Mouse (Mus musculus) myocyte (in vitro differentiated cells): ENCODE measurements at regions not wholly inside any gene's neighbourhood (a gene's known extent, or its start where the extent isn't known, plus 50 kb on each side); places are given as distances from the start of the nearest gene placed in this dataset.
A peak's percentile ranks its signal among the peaks of the same experiment; 100 is the strongest.

Experiments used
- H3K27me3 ChIP-seq: one replicate; pipeline ENCODE4 v1.6.1; 2011; ENCODE audit not compliant: control insufficient read depth, insufficient read depth, insufficient read length
- H3K36me3 ChIP-seq: one replicate; pipeline ENCODE4 v1.6.1; 2011; ENCODE audit not compliant: control insufficient read depth, insufficient read depth
- H3K4me2 ChIP-seq: one replicate; pipeline ENCODE4 v1.6.1; 2011; ENCODE audit warnings: low read depth, control low read depth
- H3K4me3 ChIP-seq: one replicate; pipeline ENCODE4 v1.5.1; 2011; ENCODE audit warnings: mild to moderate bottlenecking, control low read depth, moderate library complexity
- H3K79me2 ChIP-seq: one replicate; pipeline ENCODE4 v1.6.1; 2011; ENCODE audit not compliant: control insufficient read depth, insufficient read depth
- H3ac ChIP-seq: one replicate; pipeline ENCODE4 v1.6.1; 2011; ENCODE audit not compliant: control insufficient read depth, insufficient read length
- CEBPB ChIP-seq: IDR thresholded peaks from 2 replicates; pipeline ENCODE4 v1.6.1; 2011; ENCODE audit warnings: mild to moderate bottlenecking, moderate library complexity; ENCODE audit not compliant: poor library complexity, insufficient read depth, severe bottlenecking
- E2F4 ChIP-seq: IDR thresholded peaks from one replicate; pipeline ENCODE4 v1.6.1; 2011; ENCODE audit warnings: mild to moderate bottlenecking, control low read depth, moderate library complexity; ENCODE audit not compliant: insufficient read depth
- MAX ChIP-seq: IDR thresholded peaks from one replicate; pipeline ENCODE4 v1.6.1; 2011; ENCODE audit warnings: low read depth, mild to moderate bottlenecking, control low read depth
- MYOD1 ChIP-seq, 3 experiments: IDR thresholded peaks; one replicate each; pipeline ENCODE4 v1.6.1; 2011; ENCODE audit warnings: control low read depth in 2 of 3, low read depth in 2 of 3, mild to moderate bottlenecking in 2 of 3, moderate library complexity in 1 of 3; ENCODE audit not compliant: insufficient read length in 2 of 3, control insufficient read depth in 1 of 3
- MYOG ChIP-seq, 3 experiments: IDR thresholded peaks; one replicate each; pipeline ENCODE4 v1.6.1; 2011; ENCODE audit warnings: control low read depth in 2 of 3, low read depth in 2 of 3, mild to moderate bottlenecking in 2 of 3; ENCODE audit not compliant: insufficient read length in 2 of 3, control insufficient read depth in 1 of 3, insufficient read depth in 1 of 3
- POLR2A ChIP-seq: IDR thresholded peaks from one replicate; pipeline ENCODE4 v1.6.1; 2011; ENCODE audit warnings: low read depth, mild to moderate bottlenecking, control low read depth, moderate library complexity; ENCODE audit not compliant: insufficient read length
- POLR2AphosphoS2 ChIP-seq: IDR thresholded peaks from one replicate; pipeline ENCODE4 v1.6.1; 2011; ENCODE audit warnings: low read depth, control low read depth; ENCODE audit not compliant: insufficient read length
- REST ChIP-seq: IDR thresholded peaks from one replicate; pipeline ENCODE4 v1.6.1; 2011; ENCODE audit warnings: mild to moderate bottlenecking, control low read depth, moderate library complexity; ENCODE audit not compliant: insufficient read depth, insufficient read length
- SRF ChIP-seq: IDR thresholded peaks from one replicate; pipeline ENCODE4 v1.6.1; 2011; ENCODE audit warnings: low read depth; ENCODE audit not compliant: control insufficient read depth, insufficient read length
- TCF12 ChIP-seq: IDR thresholded peaks from one replicate; pipeline ENCODE4 v1.6.1; 2011; ENCODE audit warnings: mild to moderate bottlenecking, control low read depth; ENCODE audit not compliant: poor library complexity, insufficient read depth, severe bottlenecking
- TCF3 ChIP-seq: IDR thresholded peaks from one replicate; pipeline ENCODE4 v1.6.1; 2011; ENCODE audit warnings: low read depth, control low read depth; ENCODE audit not compliant: insufficient read length
- USF1 ChIP-seq: IDR thresholded peaks from one replicate; pipeline ENCODE4 v1.6.1; 2011; ENCODE audit warnings: low read depth, mild to moderate bottlenecking, control low read depth, moderate library complexity

DNA sequence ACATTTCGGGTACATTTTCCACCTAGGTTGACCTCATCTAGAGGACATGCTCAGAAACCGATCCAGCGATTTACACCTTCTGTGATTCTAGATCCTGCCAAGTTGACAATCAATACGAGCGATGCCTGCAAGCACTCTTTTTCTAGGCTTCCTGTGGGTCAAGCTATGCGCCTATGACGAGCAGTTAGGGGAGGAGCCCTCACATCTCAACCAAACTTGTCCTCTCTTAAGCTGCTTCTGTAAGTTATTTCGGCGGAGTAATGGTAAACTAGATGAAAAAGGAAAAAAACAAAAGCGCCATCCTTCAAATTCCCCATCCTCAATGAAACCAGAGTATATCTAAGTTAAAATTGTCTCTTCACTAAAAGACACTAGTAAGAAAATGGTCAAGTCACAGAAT is 858.5 kb downstream of the Zfp704 start:
- H3K79me2 ChIP-seq = no peaks in the 10 kb centered on the region
- no peaks in the 10 kb centered on the region for H3K36me3 ChIP-seq
- no peak overlapping the region for H3K4me2 ChIP-seq
- TF ChIP-seq MYOG (IDR thresholded peaks at IDR 0.05; ENCODE audit: control insufficient read depth in 1 of 3, insufficient read depth in 1 of 3, insufficient read length in 2 of 3, low read depth in 2 of 3) (no peak), USF1 (no peak), SRF (no peak), TCF12 (no peak), REST (no peak), POLR2AphosphoS2 (no peak), CEBPB (no peak), MAX (no peak), POLR2A (no peak)
- H3ac ChIP-seq = no peak overlapping the region
- H3K4me3 ChIP-seq = no peak overlapping the region
- no peaks in the 10 kb centered on the region for H3K27me3 ChIP-seq

DNA sequence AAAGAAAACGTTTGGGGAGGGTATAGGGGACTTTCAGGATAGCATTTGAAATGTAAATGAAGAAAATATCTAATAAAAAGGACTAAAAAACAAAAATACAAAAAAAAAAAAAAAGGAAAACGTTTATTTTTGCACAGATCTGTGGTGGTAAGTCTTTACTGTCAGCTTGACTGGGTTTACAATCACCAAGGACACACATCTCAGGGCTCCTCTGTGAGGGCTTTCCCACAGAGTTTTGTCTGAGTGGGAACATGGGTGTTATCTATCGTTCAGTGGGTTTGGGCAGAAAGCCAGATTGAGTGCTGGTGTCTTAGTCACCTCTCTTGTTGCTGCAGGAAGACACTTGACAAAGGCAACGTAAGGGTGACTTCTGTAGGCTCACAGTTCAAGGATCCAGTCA is 859.0 kb downstream of the Zfp704 start:
- Histone ChIP-seq H3K4me2 (no peak overlapping the region), H3K27me3 (no peaks in the 10 kb centered on the region), H3ac (no peak overlapping the region), H3K79me2 (no peaks in the 10 kb centered on the region), H3K4me3 (no peak overlapping the region), H3K36me3 (no peaks in the 10 kb centered on the region)
- no peak for TF ChIP-seq REST
- TF ChIP-seq POLR2A = no peak
- TF ChIP-seq MAX = no peak
- TF ChIP-seq POLR2AphosphoS2 = no peak
- TF ChIP-seq MYOG (IDR thresholded peaks at IDR 0.05; ENCODE audit: control insufficient read depth in 1 of 3, insufficient read depth in 1 of 3, insufficient read length in 2 of 3, low read depth in 2 of 3) = no peak
- TF ChIP-seq MYOD1 (IDR thresholded peaks at IDR 0.05; ENCODE audit: control insufficient read depth in 1 of 3, insufficient read length in 2 of 3, low read depth in 2 of 3) = no peak
- no peak for TF ChIP-seq E2F4
- no peak for TF ChIP-seq USF1
- no peak for TF ChIP-seq TCF3
- TF ChIP-seq SRF = no peak
- no peak for TF ChIP-seq CEBPB

DNA sequence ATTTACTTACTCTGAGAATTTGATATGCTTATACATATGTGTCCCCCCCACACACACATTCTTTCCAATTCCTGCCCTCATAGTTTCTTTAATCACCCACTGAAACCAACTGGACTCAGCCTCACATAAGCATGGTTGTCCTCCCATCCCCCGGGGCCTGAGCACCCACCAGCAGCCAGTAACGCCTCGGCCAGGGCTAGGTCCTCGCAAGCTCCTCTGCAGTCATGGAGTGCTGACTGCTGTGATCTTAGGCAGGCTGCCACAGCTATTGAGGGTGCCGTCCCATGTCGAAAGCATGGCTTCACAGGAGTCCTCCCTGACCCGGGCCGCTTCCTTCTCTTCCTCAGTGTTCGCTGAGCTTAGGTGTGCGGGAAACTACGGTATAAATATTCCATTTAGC is 859.7 kb downstream of the Zfp704 start:
- H3K36me3 ChIP-seq = no peaks in the 10 kb centered on the region
- no peak overlapping the region for H3ac ChIP-seq
- H3K4me3 ChIP-seq = no peak overlapping the region
- H3K79me2 ChIP-seq = no peaks in the 10 kb centered on the region
- H3K27me3 ChIP-seq = no peaks in the 10 kb centered on the region
- H3K4me2 ChIP-seq = no peak overlapping the region
- no peak for TF ChIP-seq MAX
- TF ChIP-seq USF1 = no peak
- no peak for TF ChIP-seq MYOD1 (IDR thresholded peaks at IDR 0.05; ENCODE audit: control insufficient read depth in 1 of 3, insufficient read length in 2 of 3, low read depth in 2 of 3)
- TF ChIP-seq POLR2AphosphoS2 = no peak

DNA sequence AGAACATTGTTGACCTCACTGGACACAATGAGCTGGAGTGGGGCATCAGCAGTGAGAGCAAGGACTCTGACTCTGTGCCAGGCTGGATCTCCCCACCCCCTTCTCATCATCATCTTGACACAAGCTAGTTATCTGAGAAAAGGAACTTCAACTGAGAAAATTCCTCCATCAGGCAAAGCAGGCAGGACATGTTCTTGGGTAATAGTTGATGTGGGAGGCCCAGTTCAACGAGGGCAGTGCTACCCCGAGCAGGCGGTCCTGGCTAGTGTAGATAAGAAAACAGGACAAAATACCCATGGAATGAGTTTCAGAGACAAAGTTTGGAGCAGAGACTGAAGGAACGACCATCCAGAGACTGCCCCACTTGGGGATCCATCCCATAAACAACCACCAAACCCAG is 862.7 kb downstream of the Zfp704 start:
- Histone ChIP-seq H3K4me2 (peak overlapping the region; percentile 18), H3K27me3 (no peaks in the 10 kb centered on the region), H3K4me3 (no peak overlapping the region), H3K36me3 (no peaks in the 10 kb centered on the region), H3K79me2 (no peaks in the 10 kb centered on the region), H3ac (no peak overlapping the region)
- TF ChIP-seq CEBPB (no peak), E2F4 (no peak), TCF12 (no peak), TCF3 (no peak), MAX (no peak), POLR2AphosphoS2 (no peak), MYOG (IDR thresholded peaks at IDR 0.05; ENCODE audit: control insufficient read depth in 1 of 3, insufficient read depth in 1 of 3, insufficient read length in 2 of 3, low read depth in 2 of 3) (no peak), SRF (no peak), REST (no peak), MYOD1 (IDR thresholded peaks at IDR 0.05; ENCODE audit: control insufficient read depth in 1 of 3, insufficient read length in 2 of 3, low read depth in 2 of 3) (no peak), USF1 (no peak)

DNA sequence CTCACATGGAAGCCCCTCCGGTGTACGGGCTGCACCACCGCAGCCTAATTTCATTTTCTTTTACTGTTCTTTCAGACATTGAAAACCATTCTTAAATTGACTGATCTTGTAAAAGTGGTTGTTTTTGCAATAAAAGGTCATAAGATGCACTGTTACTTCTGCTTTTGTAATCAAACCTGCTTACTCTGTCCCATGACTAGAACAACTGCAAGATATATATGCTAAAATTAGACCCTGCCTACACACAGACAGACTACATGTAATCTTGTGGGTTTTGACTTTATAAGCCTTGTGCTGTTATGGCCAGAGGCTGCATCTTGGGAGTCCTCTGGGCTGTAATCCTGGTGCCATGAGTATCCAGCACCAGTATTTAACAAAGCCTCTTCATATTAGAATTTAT is 863.2 kb downstream of the Zfp704 start:
- Histone ChIP-seq H3K4me2 (peak overlapping the region; percentile 18), H3K4me3 (no peak overlapping the region), H3K36me3 (no peaks in the 10 kb centered on the region), H3K79me2 (no peaks in the 10 kb centered on the region), H3ac (no peak overlapping the region), H3K27me3 (no peaks in the 10 kb centered on the region)
- TF ChIP-seq POLR2A (no peak), REST (no peak), TCF3 (no peak), MYOD1 (IDR thresholded peaks at IDR 0.05; ENCODE audit: control insufficient read depth in 1 of 3, insufficient read length in 2 of 3, low read depth in 2 of 3) (no peak), MAX (no peak), SRF (no peak), CEBPB (no peak), E2F4 (no peak), TCF12 (no peak), MYOG (IDR thresholded peaks at IDR 0.05; ENCODE audit: control insufficient read depth in 1 of 3, insufficient read depth in 1 of 3, insufficient read length in 2 of 3, low read depth in 2 of 3) (no peak), USF1 (no peak), POLR2AphosphoS2 (no peak)
